Mouse (Mus musculus) urinary bladder, postnatal 10 days (tissue): Measurements from ENCODE around the gene Trim26.

Experiments used
- DNase-seq: peaks from one replicate; pipeline ENCODE4 v3.0.0; 2022; ENCODE audit warnings: low spot score

The Trim26 gene

DNA sequence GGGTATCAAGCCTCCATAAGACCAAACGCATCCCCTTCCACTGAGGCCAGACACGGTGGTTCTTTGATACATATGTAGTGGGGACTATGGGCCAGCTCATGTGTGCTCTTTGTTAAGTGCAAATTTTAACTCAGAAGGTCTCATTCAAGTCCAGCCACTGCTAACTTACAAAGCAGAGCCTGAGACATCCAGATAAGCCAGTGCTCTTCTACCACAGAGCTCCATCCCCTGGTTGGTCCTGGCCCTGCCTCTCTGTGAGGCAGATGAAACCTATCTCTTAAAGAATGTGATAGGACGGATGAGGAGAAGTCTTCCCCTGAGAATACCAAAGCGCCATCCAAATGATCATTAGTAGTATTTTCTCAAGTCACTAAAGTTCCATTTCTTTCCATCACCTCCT is 62.4 kb downstream of the Trim26 start:
- DNase-seq, result no peak

DNA sequence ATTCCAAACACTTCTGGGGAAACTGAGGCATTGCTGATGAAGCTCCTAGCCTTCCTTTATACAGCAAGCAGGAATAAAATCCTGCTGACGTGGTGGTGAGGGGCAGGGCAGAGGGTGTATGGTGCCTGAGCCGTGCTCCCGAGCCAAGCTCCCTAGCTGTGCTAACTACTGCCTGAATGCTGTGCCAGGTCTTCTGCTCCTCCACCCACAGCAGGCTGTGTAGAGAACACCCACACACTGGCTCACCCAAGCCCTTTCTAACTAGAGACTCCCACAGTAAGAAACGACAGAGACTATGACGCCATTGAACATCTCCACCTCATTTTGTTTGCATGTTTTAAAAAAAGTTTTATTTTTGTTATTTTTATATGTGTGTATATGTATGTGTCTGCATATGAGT is 63.1 kb downstream of the Trim26 start:
- no peak for DNase-seq

DNA sequence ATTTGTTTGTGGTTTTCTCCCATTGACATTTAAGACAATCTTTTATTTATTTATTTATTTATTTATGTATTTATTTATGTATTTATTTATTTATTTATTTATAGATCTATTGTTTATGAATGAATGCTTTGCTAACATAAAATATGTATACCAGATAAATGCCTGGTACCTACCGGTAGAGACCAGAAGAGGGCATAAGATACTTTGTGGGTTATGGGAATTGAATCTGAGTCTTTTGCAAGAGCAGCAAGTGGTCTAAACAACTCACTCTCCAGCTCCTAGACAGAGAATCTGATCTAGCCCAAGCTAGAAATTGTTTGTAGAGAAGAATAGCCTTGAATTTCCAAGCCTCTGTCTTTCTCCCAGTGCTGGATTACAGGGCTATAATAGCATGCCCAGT is 63.8 kb downstream of the Trim26 start:
- DNase-seq, result no peak

DNA sequence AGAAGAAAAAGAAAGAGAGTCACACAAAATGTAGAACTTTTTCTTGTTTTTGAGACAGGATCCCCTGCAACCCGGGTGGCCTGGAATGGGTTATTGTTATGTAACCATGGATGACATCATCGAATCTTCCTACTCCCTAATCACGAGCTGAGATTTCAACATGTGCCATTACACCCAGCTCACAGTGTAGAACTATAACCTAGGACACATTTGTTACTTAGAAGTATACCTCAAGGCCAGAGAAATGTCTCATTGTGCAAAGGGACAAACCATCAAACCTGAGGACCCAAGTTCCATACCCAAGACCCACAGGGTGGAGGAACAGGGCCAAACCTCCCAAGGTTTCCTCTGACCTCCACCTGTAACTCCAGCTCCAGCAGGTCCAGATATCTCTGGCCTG is 66.7 kb downstream of the Trim26 start:
- DNase-seq, result no peak

DNA sequence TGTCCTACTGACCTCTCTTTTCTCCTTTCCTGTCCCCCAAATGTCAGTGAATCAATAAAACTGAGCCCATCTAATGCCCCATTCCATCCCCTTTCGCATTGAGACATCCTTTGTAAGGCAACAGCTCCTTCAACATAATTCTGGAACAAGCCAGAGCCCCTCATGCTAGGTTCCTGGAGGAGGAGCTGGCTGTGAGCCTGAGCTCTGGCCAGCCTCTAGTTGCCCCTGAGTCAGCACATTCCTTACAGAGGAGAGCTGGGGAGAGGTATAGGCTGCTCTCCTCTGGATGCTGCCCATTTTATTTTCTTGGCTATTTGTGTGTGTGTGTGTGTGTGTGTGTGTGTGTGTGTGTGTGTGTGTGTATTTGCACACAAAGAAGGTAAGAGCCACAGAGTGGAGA is 71.3 kb downstream of the Trim26 start:
- no peak for DNase-seq
